Mouse (Mus musculus): ENCODE measurements at regions not wholly inside any gene's neighbourhood (a gene's known extent, or its start where the extent isn't known, plus 50 kb on each side); places are given as distances from the start of the nearest gene placed in this dataset.

- TF ChIP-seq POLR2A (IDR thresholded peaks at IDR 0.05; ENCODE audit: control insufficient read depth, low read depth, low read length) = no peak
- no peak for TF ChIP-seq CTCF (IDR thresholded peaks at IDR 0.05; ENCODE audit: control insufficient read depth, insufficient read depth, insufficient replicate concordance, low read depth, low read length)
- Histone ChIP-seq H3K36me3 (ENCODE audit: control insufficient read depth, insufficient read depth, low read length) (no peaks in the 10 kb centered on the region), H3K4me3 (ENCODE audit: control insufficient read depth, low read depth, low read length) (no peak overlapping the region), H3K27ac (ENCODE audit: control insufficient read depth, insufficient read depth, low read depth, low read length) (no peak overlapping the region), H3K27me3 (ENCODE audit: control insufficient read depth, insufficient read depth, low read length) (no peaks in the 10 kb centered on the region), H3K4me1 (ENCODE audit: control insufficient read depth, insufficient read depth, low read length) (no peaks in the 10 kb centered on the region)
Measured at GRCm38 (mm10) chr1:46963973-46964727, 71.5 kb upstream of the Slc39a10 start.
